Mouse (Mus musculus) forebrain, embryonic 12.5 days (tissue): ENCODE data around the gene Cdc26. TPM values are rescaled to one million over a fixed set of nuclear protein-coding genes. Genes with fewer than 3 reads are reported as not detected.

Experiments
- ATAC-seq: fragments of 200-750 bp; cut with Nextera tagmentation; 2 replicates; pipeline ENCODE4 v1.8.0; 2017; ENCODE audit warnings: moderate TSS enrichment; ENCODE audit not compliant: low FRiP score
- H3K27ac ChIP-seq: fragments of 300-500 bp; sonication (generic); 2 replicates; pipeline ENCODE4 v1.5.1; 2016; ENCODE audit warnings: mild to moderate bottlenecking
- H3K27me3 ChIP-seq: fragments of 300-500 bp; sonication (generic); 2 replicates; pipeline ENCODE4 v1.6.1; 2016; ENCODE audit warnings: mild to moderate bottlenecking
- H3K36me3 ChIP-seq: fragments of 300-500 bp; sonication (generic); replicated peaks from 2 replicates; pipeline ENCODE4 v1.6.1; 2016; ENCODE audit warnings: mild to moderate bottlenecking
- H3K4me1 ChIP-seq: fragments of 300-500 bp; sonication (generic); 2 replicates; pipeline ENCODE4 v1.6.1; 2016
- H3K4me2 ChIP-seq: fragments of 300-500 bp; sonication (generic); 2 replicates; pipeline ENCODE4 v1.6.1; 2016; ENCODE audit warnings: mild to moderate bottlenecking, moderate library complexity
- H3K4me3 ChIP-seq: fragments of 300-500 bp; sonication (generic); replicated peaks from 2 replicates; pipeline ENCODE4 v1.5.1; 2016; ENCODE audit warnings: mild to moderate bottlenecking
- H3K9ac ChIP-seq: fragments of 300-500 bp; sonication (generic); 2 replicates; pipeline ENCODE4 v1.6.1; 2016; ENCODE audit warnings: mild to moderate bottlenecking
- H3K9me3 ChIP-seq: fragments of 300-500 bp; sonication (generic); 2 replicates; pipeline ENCODE4 v1.6.1; 2016
- whole genome bisulfite sequencing: fragments of 180-500 bp; shearing (Covaris S2); methylation state at CpG from one replicate; pipeline ENCODE4 v1.1.7; 2016; 5-methylcytosine and 5-hydroxymethylcytosine counted together
- polyA plus RNA-seq: library from polyadenylated mRNA; unstranded; fragments of >200 nt; fragmentation: Nextera tagmentation; extraction: Ambion mirVana; gene quantifications from 2 replicates; pipeline ENCODE4 v1.2.1, GENCODE M21; 2016

The Cdc26 gene
- polyA plus RNA-seq, 1 experiment from 2014 or later: 173 TPM

GRCm38 (mm10) chr4:62427978-62428758, 19.7 kb upstream of the Cdc26 start:
- Histone ChIP-seq H3K9me3 (no peaks in the 10 kb centered on the region), H3K27ac (no peak overlapping the region), H3K4me3 (no peak overlapping the region), H3K9ac (no peak overlapping the region), H3K4me2 (no peak overlapping the region), H3K4me1 (no peaks in the 10 kb centered on the region), H3K27me3 (no peaks in the 10 kb centered on the region), H3K36me3 (peaks cover 28% of the 10 kb centered on the region)
- 82% methylated on average over 17 of the region's 17 CpGs for WGBS
- ATAC-seq: 0 out of 2 replicates have a peak, but pooled peaks have one; percentile 14

GRCm38 (mm10) chr4:62425891-62426290, 17.4 kb upstream of the Cdc26 start:
- WGBS: 94% methylated on average over 4 of the region's 4 CpGs
- no peak overlapping the region for H3K4me3 ChIP-seq
- H3K4me2 ChIP-seq: no peak overlapping the region
- H3K27me3 ChIP-seq: no peaks in the 10 kb centered on the region
- H3K27ac ChIP-seq: no peak overlapping the region
- no peaks in the 10 kb centered on the region for H3K4me1 ChIP-seq
- H3K36me3 ChIP-seq: peaks cover 50% of the 10 kb centered on the region
- no peaks in the 10 kb centered on the region for H3K9me3 ChIP-seq
- no peak overlapping the region for H3K9ac ChIP-seq
- no peak for ATAC-seq

GRCm38 (mm10) chr4:62419091-62419490, 10.6 kb upstream of the Cdc26 start:
- no peak for ATAC-seq
- H3K27ac ChIP-seq: no peak overlapping the region
- no peaks in the 10 kb centered on the region for H3K27me3 ChIP-seq
- peaks cover 100% of the 10 kb centered on the region for H3K36me3 ChIP-seq
- H3K4me3 ChIP-seq: no peak overlapping the region
- WGBS: 94% methylated on average over 6 of the region's 6 CpGs
- no peaks in the 10 kb centered on the region for H3K4me1 ChIP-seq
- no peaks in the 10 kb centered on the region for H3K9me3 ChIP-seq
- no peak overlapping the region for H3K4me2 ChIP-seq
- H3K9ac ChIP-seq: no peak overlapping the region

- H3K27ac ChIP-seq: no peak overlapping the region
Measured at GRCm38 (mm10) chr4:62418448-62418847, 10.0 kb upstream of the Cdc26 start.

GRCm38 (mm10) chr4:62411606-62412005, 3.2 kb upstream of the Cdc26 start:
- Histone ChIP-seq H3K27ac (no peak overlapping the region), H3K27me3 (no peaks in the 10 kb centered on the region), H3K4me2 (no peak overlapping the region), H3K36me3 (peaks cover 54% of the 10 kb centered on the region), H3K9ac (no peak overlapping the region), H3K4me1 (peaks cover 19% of the 10 kb centered on the region), H3K9me3 (no peaks in the 10 kb centered on the region), H3K4me3 (no peak overlapping the region)
- no peak for ATAC-seq
- 95% methylated on average over 10 of the region's 10 CpGs for WGBS

More at GRCm38 (mm10) chr4:62418448-62418847, 10.0 kb upstream of the Cdc26 start:
- Histone ChIP-seq H3K9ac (no peak overlapping the region), H3K36me3 (peaks cover 100% of the 10 kb centered on the region), H3K27me3 (no peaks in the 10 kb centered on the region), H3K4me3 (no peak overlapping the region), H3K9me3 (no peaks in the 10 kb centered on the region), H3K4me2 (no peak overlapping the region), H3K4me1 (no peaks in the 10 kb centered on the region)
- peak; percentile 55; the same call in 1 of the 2 replicates for ATAC-seq
- WGBS: 71% methylated on average over 8 of the region's 8 CpGs

GRCm38 (mm10) chr4:62410325-62410724, 1.9 kb upstream of the Cdc26 start:
- WGBS: 83% methylated on average over 2 of the region's 2 CpGs
- Histone ChIP-seq H3K4me3 (peak overlapping the region; percentile 78; the same call in 1 of the 2 replicates), H3K27ac (no peak overlapping the region), H3K27me3 (no peaks in the 10 kb centered on the region), H3K9me3 (no peaks in the 10 kb centered on the region), H3K9ac (0 out of 2 replicates have a peak overlapping the region, but pooled peaks have one; percentile 21), H3K36me3 (peaks cover 41% of the 10 kb centered on the region), H3K4me1 (peaks cover 30% of the 10 kb centered on the region), H3K4me2 (peak overlapping the region; percentile 75)
- ATAC-seq: no peak

- peak overlapping the region; percentile 75 for H3K4me2 ChIP-seq
- no peak for ATAC-seq
- 56% methylated on average over 6 of the region's 6 CpGs for WGBS
- peaks cover 31% of the 10 kb centered on the region for H3K4me1 ChIP-seq
- H3K27me3 ChIP-seq: no peaks in the 10 kb centered on the region
- peak overlapping the region; percentile 75 for H3K9ac ChIP-seq
- H3K36me3 ChIP-seq: peaks cover 34% of the 10 kb centered on the region
- H3K27ac ChIP-seq: no peak overlapping the region
- no peaks in the 10 kb centered on the region for H3K9me3 ChIP-seq
- peak overlapping the region; percentile 78 for H3K4me3 ChIP-seq
Measured at GRCm38 (mm10) chr4:62409615-62410014, 1.2 kb upstream of the Cdc26 start.

GRCm38 (mm10) chr4:62407730-62408582, 486 bp downstream of the Cdc26 start:
- Histone ChIP-seq H3K4me2 (peak overlapping the region; percentile 51), H3K4me3 (peak overlapping the region; percentile 78), H3K36me3 (peaks cover 17% of the 10 kb centered on the region), H3K9me3 (no peaks in the 10 kb centered on the region), H3K9ac (peak overlapping the region; percentile 75), H3K27me3 (no peaks in the 10 kb centered on the region), H3K4me1 (peaks cover 34% of the 10 kb centered on the region), H3K27ac (peak overlapping the region; percentile 75)
- under 1% methylated on average over 35 of the region's 35 CpGs for WGBS
- ATAC-seq: peak; percentile 63

GRCm38 (mm10) chr4:62406133-62406532, 2.3 kb downstream of the Cdc26 start:
- Histone ChIP-seq H3K4me3 (no peak overlapping the region), H3K9ac (no peak overlapping the region), H3K4me1 (peaks cover 34% of the 10 kb centered on the region), H3K27ac (no peak overlapping the region), H3K36me3 (peaks cover 17% of the 10 kb centered on the region), H3K27me3 (no peaks in the 10 kb centered on the region), H3K4me2 (peak overlapping the region; percentile 22; the same call in 1 of the 2 replicates), H3K9me3 (no peaks in the 10 kb centered on the region)
- no peak for ATAC-seq
- 84% methylated on average over 4 of the region's 4 CpGs for WGBS

GRCm38 (mm10) chr4:62398956-62399355, 9.5 kb downstream of the Cdc26 start:
- H3K36me3 ChIP-seq: peaks cover 76% of the 10 kb centered on the region
- 92% methylated on average over 3 of the region's 3 CpGs for WGBS

GRCm38 (mm10) chr4:62397616-62398365, 10.7 kb downstream of the Cdc26 start:
- Histone ChIP-seq H3K4me3 (no peak overlapping the region), H3K36me3 (peaks cover 83% of the 10 kb centered on the region), H3K9me3 (no peaks in the 10 kb centered on the region), H3K27ac (no peak overlapping the region), H3K4me1 (no peaks in the 10 kb centered on the region), H3K27me3 (no peaks in the 10 kb centered on the region), H3K9ac (no peak overlapping the region), H3K4me2 (no peak overlapping the region)
- no peak for ATAC-seq
- 91% methylated on average over 4 of the region's 4 CpGs for WGBS

More at GRCm38 (mm10) chr4:62398956-62399355, 9.5 kb downstream of the Cdc26 start:
- H3K9me3 ChIP-seq: no peaks in the 10 kb centered on the region
- no peak overlapping the region for H3K27ac ChIP-seq
- H3K4me3 ChIP-seq: no peak overlapping the region
- no peak for ATAC-seq
- no peak overlapping the region for H3K4me2 ChIP-seq
- no peaks in the 10 kb centered on the region for H3K27me3 ChIP-seq
- no peaks in the 10 kb centered on the region for H3K4me1 ChIP-seq
- H3K9ac ChIP-seq: no peak overlapping the region

GRCm38 (mm10) chr4:62395806-62396205, 12.6 kb downstream of the Cdc26 start:
- Histone ChIP-seq H3K9me3 (no peaks in the 10 kb centered on the region), H3K4me3 (no peak overlapping the region), H3K9ac (no peak overlapping the region), H3K4me1 (no peaks in the 10 kb centered on the region), H3K27me3 (no peaks in the 10 kb centered on the region), H3K4me2 (no peak overlapping the region), H3K27ac (no peak overlapping the region), H3K36me3 (peaks cover 82% of the 10 kb centered on the region)
- 100% methylated on average over 1 of the region's 1 CpGs for WGBS
- ATAC-seq: no peak
